Mouse (Mus musculus) adrenal gland, adult (tissue): ENCODE measurements around the gene Gm49387.
A peak's percentile ranks its signal among the peaks of the same experiment; 100 is the strongest.

ENCODE experiments used
- DNase-seq, 2 experiments: peaks; one replicate each; pipeline ENCODE4 v3.0.0; 2022 to 2023; ENCODE audit warnings: low spot score in 1 of 2; ENCODE audit not compliant: inconsistent age in 2 of 2

Gene Gm49387

GRCm38 (mm10) chr14:31532656-31533055, 108.0 kb downstream of the Gm49387 start:
- no peak for DNase-seq

GRCm38 (mm10) chr14:31531506-31532148, 109.1 kb downstream of the Gm49387 start:
- peak; percentile 23 to 48 for DNase-seq

- no peak for DNase-seq
These were observed 109.8 kb downstream of the Gm49387 start for GRCm38 (mm10) chr14:31530847-31531246.

GRCm38 (mm10) chr14:31525040-31525810, 115.5 kb downstream of the Gm49387 start:
- DNase-seq: no peak

- no peak for DNase-seq
These were observed 119.4 kb downstream of the Gm49387 start for GRCm38 (mm10) chr14:31521318-31521717.

GRCm38 (mm10) chr14:31519165-31519564, 121.5 kb downstream of the Gm49387 start:
- DNase-seq: peak in 1 of 2 experiments; percentile 50

GRCm38 (mm10) chr14:31515895-31516294, 124.8 kb downstream of the Gm49387 start:
- no peak for DNase-seq

- no peak for DNase-seq
These were observed 130.4 kb downstream of the Gm49387 start for GRCm38 (mm10) chr14:31510322-31510721.

GRCm38 (mm10) chr14:31509911-31510310, 130.8 kb downstream of the Gm49387 start:
- peak; percentile 39 to 81 for DNase-seq

- DNase-seq: no peak
These were observed 134.2 kb downstream of the Gm49387 start for GRCm38 (mm10) chr14:31506456-31506855.

- no peak for DNase-seq
These were observed 137.3 kb downstream of the Gm49387 start for GRCm38 (mm10) chr14:31503406-31503805.
